Mouse (Mus musculus): ENCODE measurements around the gene Siah2. TPM values are rescaled to one million over a fixed set of nuclear protein-coding genes. Genes with fewer than 3 reads are reported as not detected.

Siah2 gene
- polyA plus RNA-seq, 1 experiment: 18.4 TPM

DNA sequence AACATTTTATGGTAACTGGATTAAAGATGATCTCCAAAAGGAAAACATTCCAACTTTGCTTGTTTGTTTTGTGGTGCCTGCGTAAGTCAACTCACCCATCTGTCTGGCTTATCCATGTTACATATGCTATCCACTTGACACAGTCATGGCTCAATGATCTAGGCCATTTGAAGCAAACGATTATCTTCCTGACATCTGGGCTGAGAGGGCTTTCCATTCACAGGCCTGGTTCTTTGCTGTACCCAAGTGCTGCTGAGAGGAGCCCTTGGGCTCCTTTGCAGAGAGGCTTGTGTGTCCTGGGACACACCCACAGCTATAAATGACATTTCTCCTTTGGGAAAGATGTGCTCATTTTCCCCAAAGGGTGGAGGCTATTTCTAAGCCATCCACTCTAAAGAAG lies 13.3 kb downstream of the Siah2 start:
- peaks cover 34% of the 10 kb centered on the region for H3K36me3 ChIP-seq (ENCODE audit: control insufficient read depth, insufficient read depth)
- no peak overlapping the region for H3K4me3 ChIP-seq (ENCODE audit: insufficient read depth, poor library complexity, severe bottlenecking)
- H3K27me3 ChIP-seq (ENCODE audit: control insufficient read depth, insufficient read depth, insufficient read length): no peaks in the 10 kb centered on the region
- H3K79me2 ChIP-seq (ENCODE audit: control insufficient read depth, insufficient read depth): peaks cover 77% of the 10 kb centered on the region
- TF ChIP-seq FOSL1 (IDR thresholded peaks at IDR 0.05; ENCODE audit: insufficient read depth, low read length, poor library complexity, severe bottlenecking) (no peak), MYOG (IDR thresholded peaks at IDR 0.05; ENCODE audit: control insufficient read depth, extremely low read depth, insufficient read length) (no peak), MAX (IDR thresholded peaks at IDR 0.05) (no peak), MYOD1 (IDR thresholded peaks at IDR 0.05; ENCODE audit: control insufficient read depth, insufficient read length, low read depth) (no peak), CTCF (IDR thresholded peaks at IDR 0.05; ENCODE audit: control insufficient read depth, insufficient read depth, insufficient read length) (no peak), CEBPB (IDR thresholded peaks at IDR 0.05; ENCODE audit: low read depth) (no peak), USF1 (IDR thresholded peaks at IDR 0.05; ENCODE audit: low read depth) (no peak)
- H3ac ChIP-seq (ENCODE audit: control insufficient read depth, insufficient read length, low read depth): no peak overlapping the region
- peaks cover 54% of the 10 kb centered on the region for H3K79me3 ChIP-seq (ENCODE audit: low read depth)

DNA sequence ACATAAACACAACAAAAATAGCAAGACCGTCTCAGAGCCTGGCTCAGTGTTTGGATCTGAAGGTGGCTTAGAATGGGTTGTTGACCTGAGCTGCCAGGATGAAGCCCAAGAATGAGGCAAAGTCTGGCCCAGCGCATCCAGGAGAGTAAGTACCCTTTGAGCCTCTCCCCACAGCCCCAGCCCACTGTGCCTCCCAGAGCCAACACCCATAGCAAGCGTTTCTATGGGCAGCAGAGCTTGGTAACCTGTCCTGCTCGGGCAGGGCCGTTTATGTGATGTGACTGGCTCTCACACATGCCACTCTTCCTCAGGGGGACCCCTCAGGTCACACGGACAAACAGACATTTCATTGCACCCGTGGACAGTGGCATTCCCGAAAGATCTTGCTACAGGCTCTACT lies 13.8 kb downstream of the Siah2 start:
- no peak overlapping the region for H3K4me3 ChIP-seq (ENCODE audit: insufficient read depth, poor library complexity, severe bottlenecking)
- peaks cover 72% of the 10 kb centered on the region for H3K79me2 ChIP-seq (ENCODE audit: control insufficient read depth, insufficient read depth)
- H3K36me3 ChIP-seq (ENCODE audit: control insufficient read depth, insufficient read depth): peaks cover 33% of the 10 kb centered on the region
- no peak overlapping the region for H3ac ChIP-seq (ENCODE audit: control insufficient read depth, insufficient read length, low read depth)
- TF ChIP-seq MAX (IDR thresholded peaks at IDR 0.05) (no peak), MYOD1 (IDR thresholded peaks at IDR 0.05; ENCODE audit: control insufficient read depth, insufficient read length, low read depth) (no peak), USF1 (IDR thresholded peaks at IDR 0.05; ENCODE audit: low read depth) (no peak), MYOG (IDR thresholded peaks at IDR 0.05; ENCODE audit: control insufficient read depth, extremely low read depth, insufficient read length) (no peak), FOSL1 (IDR thresholded peaks at IDR 0.05; ENCODE audit: insufficient read depth, low read length, poor library complexity, severe bottlenecking) (no peak), CTCF (IDR thresholded peaks at IDR 0.05; ENCODE audit: control insufficient read depth, insufficient read depth, insufficient read length) (no peak)
- H3K27me3 ChIP-seq (ENCODE audit: control insufficient read depth, insufficient read depth, insufficient read length): no peaks in the 10 kb centered on the region
- peaks cover 50% of the 10 kb centered on the region for H3K79me3 ChIP-seq (ENCODE audit: low read depth)

- Histone ChIP-seq H3K4me3 (ENCODE audit: insufficient read depth, poor library complexity, severe bottlenecking) (no peak overlapping the region), H3K79me2 (ENCODE audit: control insufficient read depth, insufficient read depth) (peaks cover 64% of the 10 kb centered on the region), H3K79me3 (ENCODE audit: low read depth) (peaks cover 44% of the 10 kb centered on the region), H3K27me3 (ENCODE audit: control insufficient read depth, insufficient read depth, insufficient read length) (no peaks in the 10 kb centered on the region), H3K36me3 (ENCODE audit: control insufficient read depth, insufficient read depth) (peaks cover 31% of the 10 kb centered on the region), H3ac (ENCODE audit: control insufficient read depth, insufficient read length, low read depth) (no peak overlapping the region)
- no peak for TF ChIP-seq MYOD1 (IDR thresholded peaks at IDR 0.05; ENCODE audit: control insufficient read depth, insufficient read length, low read depth)
- TF ChIP-seq MYOG (IDR thresholded peaks at IDR 0.05; ENCODE audit: control insufficient read depth, extremely low read depth, insufficient read length): no peak
- no peak for TF ChIP-seq CEBPB (IDR thresholded peaks at IDR 0.05; ENCODE audit: low read depth)
- TF ChIP-seq CTCF (IDR thresholded peaks at IDR 0.05; ENCODE audit: control insufficient read depth, insufficient read depth, insufficient read length): no peak
- no peak for TF ChIP-seq MAX (IDR thresholded peaks at IDR 0.05)
- no peak for TF ChIP-seq USF1 (IDR thresholded peaks at IDR 0.05; ENCODE audit: low read depth)
- TF ChIP-seq FOSL1 (IDR thresholded peaks at IDR 0.05; ENCODE audit: insufficient read depth, low read length, poor library complexity, severe bottlenecking): no peak
These were observed 14.6 kb downstream of the Siah2 start for GRCm38 (mm10) chr3:58677615-58678014.

GRCm38 (mm10) chr3:58673295-58673694 lies 18.9 kb downstream of the Siah2 start:
- no peak for TF ChIP-seq CTCF (IDR thresholded peaks at IDR 0.05; ENCODE audit: control insufficient read depth, insufficient read depth, insufficient read length)
- peaks cover 16% of the 10 kb centered on the region for H3K79me3 ChIP-seq (ENCODE audit: low read depth)
- no peak overlapping the region for H3ac ChIP-seq (ENCODE audit: control insufficient read depth, insufficient read length, low read depth)
- peaks cover 27% of the 10 kb centered on the region for H3K36me3 ChIP-seq (ENCODE audit: control insufficient read depth, insufficient read depth)
- H3K4me3 ChIP-seq (ENCODE audit: insufficient read depth, poor library complexity, severe bottlenecking): no peak overlapping the region
- peaks cover 21% of the 10 kb centered on the region for H3K79me2 ChIP-seq (ENCODE audit: control insufficient read depth, insufficient read depth)
- no peaks in the 10 kb centered on the region for H3K27me3 ChIP-seq (ENCODE audit: control insufficient read depth, insufficient read depth, insufficient read length)

GRCm38 (mm10) chr3:58672481-58673183 lies 19.6 kb downstream of the Siah2 start:
- no peak for TF ChIP-seq MAX (IDR thresholded peaks at IDR 0.05)
- no peak for TF ChIP-seq USF1 (IDR thresholded peaks at IDR 0.05; ENCODE audit: low read depth)
- TF ChIP-seq FOSL1 (IDR thresholded peaks at IDR 0.05; ENCODE audit: insufficient read depth, low read length, poor library complexity, severe bottlenecking): no peak
- no peak for TF ChIP-seq MYOG (IDR thresholded peaks at IDR 0.05; ENCODE audit: control insufficient read depth, extremely low read depth, insufficient read length)
- no peak for TF ChIP-seq MYOD1 (IDR thresholded peaks at IDR 0.05; ENCODE audit: control insufficient read depth, insufficient read length, low read depth)
- TF ChIP-seq CTCF (IDR thresholded peaks at IDR 0.05; ENCODE audit: control insufficient read depth, insufficient read depth, insufficient read length): no peak
- TF ChIP-seq CEBPB (IDR thresholded peaks at IDR 0.05; ENCODE audit: low read depth): no peak
- H3K36me3 ChIP-seq (ENCODE audit: control insufficient read depth, insufficient read depth): peaks cover 27% of the 10 kb centered on the region
- peaks cover 10% of the 10 kb centered on the region for H3K79me3 ChIP-seq (ENCODE audit: low read depth)
- H3K27me3 ChIP-seq (ENCODE audit: control insufficient read depth, insufficient read depth, insufficient read length): no peaks in the 10 kb centered on the region
- no peak overlapping the region for H3K4me3 ChIP-seq (ENCODE audit: insufficient read depth, poor library complexity, severe bottlenecking)
- H3K79me2 ChIP-seq (ENCODE audit: control insufficient read depth, insufficient read depth): peaks cover 14% of the 10 kb centered on the region
- H3ac ChIP-seq (ENCODE audit: control insufficient read depth, insufficient read length, low read depth): no peak overlapping the region
